Mouse (Mus musculus) kidney, embryonic 14.5 days (tissue): ENCODE data around the gene Armc7. TPM values are rescaled to one million over a fixed set of nuclear protein-coding genes. Genes with fewer than 3 reads are reported as not detected.

Experiments
- ATAC-seq: fragments of 200-750 bp; cut with Nextera tagmentation; 2 replicates; pipeline ENCODE4 v1.8.0; 2017; ENCODE audit warnings: moderate number of reproducible peaks, mild to moderate bottlenecking, moderate TSS enrichment, moderate library complexity; ENCODE audit not compliant: low FRiP score, low TSS enrichment
- H3K27ac ChIP-seq: fragments of 300-500 bp; sonication (generic); 2 replicates; pipeline ENCODE4 v1.5.1; 2014; ENCODE audit warnings: low read depth, mild to moderate bottlenecking, low read length, moderate library complexity, mixed read lengths
- H3K27me3 ChIP-seq: fragments of 300-500 bp; sonication (generic); 2 replicates; pipeline ENCODE4 v1.6.1; 2014; ENCODE audit warnings: mild to moderate bottlenecking, low read length; ENCODE audit not compliant: control insufficient read depth, insufficient read depth
- H3K36me3 ChIP-seq: fragments of 300-500 bp; sonication (generic); 2 replicates; pipeline ENCODE4 v1.6.1; 2014; ENCODE audit warnings: low read length, mixed read lengths; ENCODE audit not compliant: control insufficient read depth, insufficient read depth
- H3K4me1 ChIP-seq: fragments of 300-500 bp; sonication (generic); 2 replicates; pipeline ENCODE4 v1.6.1; 2014; ENCODE audit warnings: low read length, mixed read lengths; ENCODE audit not compliant: control insufficient read depth, insufficient read depth
- H3K4me2 ChIP-seq: fragments of 300-500 bp; sonication (generic); replicated peaks from 2 replicates; pipeline ENCODE4 v1.6.1; 2014; ENCODE audit warnings: low read depth, mild to moderate bottlenecking, low read length
- H3K4me3 ChIP-seq: fragments of 300-500 bp; sonication (generic); 2 replicates; pipeline ENCODE4 v1.5.1; 2014; ENCODE audit warnings: mild to moderate bottlenecking, low read length
- H3K9ac ChIP-seq: fragments of 300-500 bp; sonication (generic); 2 replicates; pipeline ENCODE4 v1.6.1; 2014; ENCODE audit warnings: low read depth, mild to moderate bottlenecking, low read length, moderate library complexity
- H3K9me3 ChIP-seq: fragments of 300-500 bp; sonication (generic); 2 replicates; pipeline ENCODE4 v1.6.1; 2016; ENCODE audit warnings: low read length; ENCODE audit not compliant: control insufficient read depth
- WGBS: fragments of 180-500 bp; shearing (Covaris S2); extraction: QIAGEN DNeasy Blood & Tissue Kit; methylation state at CpG from one replicate; pipeline ENCODE4 v1.1.7; 2014; 5-methylcytosine and 5-hydroxymethylcytosine counted together
- polyA plus RNA-seq: library from polyadenylated mRNA; unstranded; fragments of >200 nt; fragmentation: Nextera tagmentation; extraction: Ambion mirVana; gene quantifications from 2 replicates; pipeline ENCODE4 v1.2.1, GENCODE M21; 2014

The Armc7 gene
- polyA plus RNA-seq, 1 experiment from 2014 or later: 7.9 TPM

- 0 out of 2 replicates have a peak, but pooled peaks cover 6% of the 10 kb centered on the region for H3K4me1 ChIP-seq
- no peak overlapping the region for H3K4me3 ChIP-seq
- no peaks in the 10 kb centered on the region for H3K27me3 ChIP-seq
- no peak for ATAC-seq
- no peak overlapping the region for H3K27ac ChIP-seq
- no peak overlapping the region for H3K9ac ChIP-seq
- no peak overlapping the region for H3K4me2 ChIP-seq
- peaks cover 6% of the 10 kb centered on the region; the same call in 1 of the 2 replicates for H3K9me3 ChIP-seq
- WGBS: 63% methylated on average over 5 of the region's 5 CpGs
- no peaks in the 10 kb centered on the region for H3K36me3 ChIP-seq
Measured at GRCm38 (mm10) chr11:115437571-115438122, 37.8 kb upstream of the Armc7 start.

- Histone ChIP-seq H3K36me3 (no peaks in the 10 kb centered on the region), H3K4me3 (no peak overlapping the region), H3K27me3 (no peaks in the 10 kb centered on the region), H3K9ac (no peak overlapping the region), H3K4me2 (no peak overlapping the region), H3K27ac (no peak overlapping the region), H3K9me3 (peaks cover 6% of the 10 kb centered on the region; the same call in 1 of the 2 replicates), H3K4me1 (0 out of 2 replicates have a peak, but pooled peaks cover 6% of the 10 kb centered on the region)
- WGBS: 77% methylated on average over 3 of the region's 3 CpGs
- ATAC-seq: no peak
Measured at GRCm38 (mm10) chr11:115439326-115439725, 36.1 kb upstream of the Armc7 start.

- 0 out of 2 replicates have a peak, but pooled peaks cover 6% of the 10 kb centered on the region for H3K4me1 ChIP-seq
- H3K4me2 ChIP-seq: no peak within 1 kb of the TSS
- no peak within 1 kb of the TSS for H3K27ac ChIP-seq
- H3K27me3 ChIP-seq: no peaks in the 10 kb centered on the region
- peaks cover 6% of the 10 kb centered on the region; the same call in 1 of the 2 replicates for H3K9me3 ChIP-seq
- H3K4me3 ChIP-seq: no peak within 1 kb of the TSS
- H3K9ac ChIP-seq: no peak within 1 kb of the TSS
- 97% methylated on average over 9 of the region's 9 CpGs for WGBS
- no peak for ATAC-seq
- H3K36me3 ChIP-seq: no peaks in the 10 kb centered on the region
Measured at GRCm38 (mm10) chr11:115439906-115440595, 35.4 kb upstream of the Armc7 start, which contains the start of gene Trim80. TSS of gene Trim80 (plus strand) at chr11:115440545.

GRCm38 (mm10) chr11:115441417-115441816 lies 34.0 kb upstream of the Armc7 start:
- WGBS: 35% methylated on average over 15 of the region's 15 CpGs
- ATAC-seq: no peak
- no peak overlapping the region for H3K4me2 ChIP-seq

GRCm38 (mm10) chr11:115446906-115447305 lies 28.6 kb upstream of the Armc7 start:
- H3K4me1 ChIP-seq: peaks cover 19% of the 10 kb centered on the region
- H3K36me3 ChIP-seq: no peaks in the 10 kb centered on the region
- H3K4me2 ChIP-seq: no peak overlapping the region
- no peak overlapping the region for H3K4me3 ChIP-seq
- H3K27me3 ChIP-seq: no peaks in the 10 kb centered on the region; the same call in 1 of the 2 replicates
- H3K27ac ChIP-seq: no peak overlapping the region; the same call in 1 of the 2 replicates
- H3K9me3 ChIP-seq: no peaks in the 10 kb centered on the region
- ATAC-seq: no peak
- WGBS: 44% methylated on average over 3 of the region's 3 CpGs
- no peak overlapping the region for H3K9ac ChIP-seq

More at GRCm38 (mm10) chr11:115441417-115441816, 34.0 kb upstream of the Armc7 start:
- H3K4me1 ChIP-seq: 0 out of 2 replicates have a peak, but pooled peaks cover under 1% of the 10 kb centered on the region
- peaks cover 6% of the 10 kb centered on the region; the same call in 1 of the 2 replicates for H3K9me3 ChIP-seq
- no peaks in the 10 kb centered on the region for H3K27me3 ChIP-seq
- no peak overlapping the region for H3K9ac ChIP-seq
- no peak overlapping the region for H3K4me3 ChIP-seq
- no peaks in the 10 kb centered on the region for H3K36me3 ChIP-seq
- H3K27ac ChIP-seq: no peak overlapping the region

GRCm38 (mm10) chr11:115447321-115447885 lies 28.1 kb upstream of the Armc7 start:
- H3K27me3 ChIP-seq: no peaks in the 10 kb centered on the region; the same call in 1 of the 2 replicates
- H3K36me3 ChIP-seq: no peaks in the 10 kb centered on the region
- no peak for ATAC-seq
- H3K4me1 ChIP-seq: peaks cover 19% of the 10 kb centered on the region
- no peaks in the 10 kb centered on the region for H3K9me3 ChIP-seq
- H3K4me3 ChIP-seq: no peak overlapping the region
- WGBS: 85% methylated on average over 11 of the region's 11 CpGs
- peak overlapping the region; percentile 57; the same call in 1 of the 2 replicates for H3K27ac ChIP-seq
- H3K4me2 ChIP-seq: no peak overlapping the region
- no peak overlapping the region for H3K9ac ChIP-seq

GRCm38 (mm10) chr11:115448075-115448474 lies 27.4 kb upstream of the Armc7 start:
- Histone ChIP-seq H3K27ac (peak overlapping the region; percentile 57; the same call in 1 of the 2 replicates), H3K9me3 (no peaks in the 10 kb centered on the region), H3K4me1 (peaks cover 19% of the 10 kb centered on the region), H3K36me3 (no peaks in the 10 kb centered on the region), H3K4me2 (no peak overlapping the region), H3K4me3 (no peak overlapping the region), H3K27me3 (no peaks in the 10 kb centered on the region; the same call in 1 of the 2 replicates), H3K9ac (no peak overlapping the region)
- WGBS: 91% methylated on average over 16 of the region's 16 CpGs
- ATAC-seq: no peak

- Histone ChIP-seq H3K9ac (no peak overlapping the region), H3K4me1 (peaks cover 19% of the 10 kb centered on the region), H3K4me3 (no peak overlapping the region), H3K27me3 (no peaks in the 10 kb centered on the region; the same call in 1 of the 2 replicates), H3K27ac (peak overlapping the region; percentile 63), H3K9me3 (no peaks in the 10 kb centered on the region), H3K36me3 (no peaks in the 10 kb centered on the region), H3K4me2 (no peak overlapping the region)
- peak; percentile 77 for ATAC-seq
- WGBS: 49% methylated on average over 7 of the region's 7 CpGs
Measured at GRCm38 (mm10) chr11:115448998-115449397, 26.5 kb upstream of the Armc7 start.
